27 mouse cellular contexts compared by ENCODE assay signal in the genomic region with DNA sequence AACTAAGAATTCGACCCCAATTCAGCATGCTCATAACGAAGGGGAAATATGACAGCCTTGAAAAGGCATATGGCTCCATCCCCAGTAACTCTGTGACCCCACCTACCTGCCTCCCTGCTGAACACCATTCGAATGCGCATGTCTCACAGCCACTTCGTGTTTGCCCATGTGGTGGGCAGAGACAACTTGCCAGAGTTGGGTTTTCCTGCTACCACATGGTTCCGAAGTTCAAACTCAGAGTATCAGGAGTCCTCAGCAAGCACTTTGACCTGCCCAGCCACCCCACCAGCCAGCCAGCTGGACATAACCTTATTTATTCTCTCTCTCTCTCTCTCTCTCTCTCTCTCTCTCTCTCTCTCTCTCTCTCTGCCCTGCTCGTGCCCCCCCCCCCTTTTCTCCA. TPM values are rescaled to one million over a fixed set of nuclear protein-coding genes. Genes with fewer than 3 reads are reported as not detected.
DNase-seq lines count a peak whose midpoint lies in the region; ATAC-seq and TF ChIP-seq lines count a peak whose summit lies in the region.
"Had no signal": no experiment of that assay in that cellular context is flagged by ENCODE, and none has a peak within 500 bp of the region (broad histone marks: within the 10 kb centered on the region; RNA-seq: fewer than 3 reads in every experiment).

No protein-coding gene starts in this region.

- TF ChIP-seq CTCF in lung, adult 2 months (IDR thresholded peaks at IDR 0.05; ENCODE audit: insufficient read depth, low read length), result no peak
- TF ChIP-seq CTCF in lung, postnatal 0 days (IDR thresholded peaks at IDR 0.05), result no peak

- WGBS in kidney, embryonic 14.5 days, result 37% methylated on average over 6 of the region's 7 CpGs
- 34% methylated on average over 6 of the region's 7 CpGs for WGBS in embryonic facial prominence, embryonic 10.5 days
- 67% methylated on average over 6 of the region's 7 CpGs for whole genome bisulfite sequencing in lung, adult 2 months
- WGBS in lung, postnatal 0 days, result 54% methylated on average over 6 of the region's 7 CpGs

- no peak overlapping the region; the same call in 1 of the 2 replicates for H3K27ac ChIP-seq in kidney, embryonic 14.5 days (ENCODE audit: low read depth, low read length)
- H3K27ac ChIP-seq in embryonic facial prominence, embryonic 10.5 days (replicated peaks), result no peak overlapping the region
- H3K27ac ChIP-seq in lung, postnatal 0 days (ENCODE audit: low read length), result no peak overlapping the region
- H3K27ac ChIP-seq: forebrain, embryonic 13.5 days; heart, embryonic 15.5 days; hindbrain, embryonic 13.5 days had no signal

- no peaks in the 10 kb centered on the region for H3K9me3 ChIP-seq in kidney, embryonic 14.5 days (ENCODE audit: control insufficient read depth, low read length)
- H3K9me3 ChIP-seq in embryonic facial prominence, embryonic 10.5 days, result no peaks in the 10 kb centered on the region
- H3K9me3 ChIP-seq in lung, postnatal 0 days (ENCODE audit: low read length), result no peaks in the 10 kb centered on the region
- H3K9me3 ChIP-seq: forebrain, embryonic 10.5 days; forebrain, embryonic 13.5 days; heart, embryonic 12.5 days; heart, embryonic 15.5 days; hindbrain, embryonic 10.5 days; hindbrain, embryonic 13.5 days had no signal

- peak; percentile 56 for DNase-seq in kidney, adult 18-20 months
- DNase-seq in embryonic facial prominence, embryonic 10.5 days (ENCODE audit: low spot score), result peak; percentile 18
- DNase-seq in kidney, adult 8-10 months, result peak; percentile 77 to 83
- DNase-seq in kidney, postnatal 14 days, result peak; percentile 53
- no peak for DNase-seq in lung, adult 2 months
- DNase-seq in urinary bladder, postnatal 36 days (ENCODE audit: low spot score in 2 of 2), result no peak
- DNase-seq in lung, postnatal 0 days (ENCODE audit: low spot score), result no peak
- DNase-seq: adrenal gland, adult 2 months; adrenal gland, postnatal 14 days; cerebellum, adult 11 months; cerebellum, adult 2 months; cerebellum, postnatal 10 days; cerebellum, postnatal 36 days; embryo, embryonic 11 days; gastrocnemius, postnatal 25 days; heart, adult 18-20 months; heart, postnatal 10 days; heart, postnatal 36 days had no signal

- ATAC-seq in kidney, embryonic 14.5 days (ENCODE audit: low FRiP score, low TSS enrichment), result no peak
- no peak for ATAC-seq in lung, postnatal 0 days
- ATAC-seq: CD4-positive, CD25-positive, alpha-beta regulatory T cell, adult 4 months; forebrain, embryonic 13.5 days; forebrain, embryonic 16.5 days had no signal

- H3K4me2 ChIP-seq in kidney, embryonic 14.5 days (replicated peaks; ENCODE audit: low read depth, low read length), result no peak overlapping the region
- no peak overlapping the region for H3K4me2 ChIP-seq in lung, postnatal 0 days (replicated peaks; ENCODE audit: low read depth, low read length)

- H3K9ac ChIP-seq in kidney, embryonic 14.5 days (ENCODE audit: low read depth, low read length), result no peak overlapping the region
- no peak overlapping the region for H3K9ac ChIP-seq in lung, postnatal 0 days (replicated peaks; ENCODE audit: low read depth)
- H3K9ac ChIP-seq: heart, embryonic 12.5 days; heart, embryonic 15.5 days had no signal

- peaks cover 21% of the 10 kb centered on the region for H3K27me3 ChIP-seq in kidney, embryonic 14.5 days (ENCODE audit: control insufficient read depth, insufficient read depth, low read length)
- peaks cover 21% of the 10 kb centered on the region for H3K27me3 ChIP-seq in embryonic facial prominence, embryonic 10.5 days (replicated peaks; ENCODE audit: low read depth, poor library complexity, severe bottlenecking)
- H3K27me3 ChIP-seq in lung, postnatal 0 days (replicated peaks; ENCODE audit: insufficient read depth, low read length), result 0 out of 2 replicates have a peak, but pooled peaks cover 2% of the 10 kb centered on the region
- H3K27me3 ChIP-seq: heart, embryonic 15.5 days had no signal

- H3K36me3 ChIP-seq in kidney, embryonic 14.5 days (ENCODE audit: control insufficient read depth, insufficient read depth, low read length), result no peaks in the 10 kb centered on the region
- no peaks in the 10 kb centered on the region for H3K36me3 ChIP-seq in embryonic facial prominence, embryonic 10.5 days (replicated peaks)
- no peaks in the 10 kb centered on the region for H3K36me3 ChIP-seq in lung, postnatal 0 days (ENCODE audit: insufficient read depth, low read length)
- H3K36me3 ChIP-seq: forebrain, embryonic 10.5 days; heart, embryonic 12.5 days; heart, embryonic 15.5 days; hindbrain, embryonic 10.5 days; hindbrain, embryonic 13.5 days had no signal

- no peak overlapping the region for H3K4me3 ChIP-seq in kidney, embryonic 14.5 days (ENCODE audit: low read length)
- H3K4me3 ChIP-seq in embryonic facial prominence, embryonic 10.5 days, result no peak overlapping the region
- no peak overlapping the region for H3K4me3 ChIP-seq in lung, adult 2 months (replicated peaks; ENCODE audit: extremely low read depth, low read depth, low read length)
- no peak overlapping the region for H3K4me3 ChIP-seq in lung, postnatal 0 days (ENCODE audit: low read depth, low read length)
- H3K4me3 ChIP-seq: forebrain, embryonic 13.5 days had no signal

- no peak for TF ChIP-seq POLR2A in lung, adult 2 months (IDR thresholded peaks at IDR 0.05; ENCODE audit: borderline replicate concordance, extremely low read depth, low read depth, low read length)

- no peak for TF ChIP-seq EP300 in lung, postnatal 0 days (IDR thresholded peaks at IDR 0.05)

- H3K4me1 ChIP-seq in kidney, embryonic 14.5 days (ENCODE audit: control insufficient read depth, insufficient read depth, low read length), result peaks cover 16% of the 10 kb centered on the region; the same call in 1 of the 2 replicates
- H3K4me1 ChIP-seq in embryonic facial prominence, embryonic 10.5 days, result peaks cover 56% of the 10 kb centered on the region
- H3K4me1 ChIP-seq in lung, adult 2 months (ENCODE audit: control insufficient read depth, insufficient read depth, low read length), result peaks cover 8% of the 10 kb centered on the region
- peaks cover 9% of the 10 kb centered on the region; the same call in 1 of the 2 replicates for H3K4me1 ChIP-seq in lung, postnatal 0 days (ENCODE audit: insufficient read depth, low read depth, low read length)

RNA-seq across cellular contexts. Expression of gene Mansc4, which starts 0.9 kb away (rescaled TPM):
- 4.7 and 6.1 TPM in 2 replicates for polyA plus RNA-seq in kidney, embryonic 14.5 days (2014; fragmentation: Nextera tagmentation; extraction: Ambion mirVana)
- 0.62 and 2.0 TPM in 2 replicates for polyA plus RNA-seq in embryonic facial prominence, embryonic 10.5 days (2016; fragmentation: Nextera tagmentation; extraction: Ambion mirVana)
- polyA plus RNA-seq in lung, adult 2 months (2012; rRNA removed), result 0.20 and 0.65 TPM in 2 replicates
- polyA plus RNA-seq in lung, postnatal 0 days (2015; fragmentation: Nextera tagmentation; extraction: Ambion mirVana), result 3.4 and 3.6 TPM in 2 replicates

RNA-seq across cellular contexts. Expression of gene Klhl42, which starts 3.4 kb away (rescaled TPM):
- polyA plus RNA-seq in kidney, embryonic 14.5 days (2014; fragmentation: Nextera tagmentation; extraction: Ambion mirVana), result 3.4 and 7.2 TPM in 2 replicates
- 6.5 and 6.8 TPM in 2 replicates for polyA plus RNA-seq in embryonic facial prominence, embryonic 10.5 days (2016; fragmentation: Nextera tagmentation; extraction: Ambion mirVana)
- 11.5 and 12.0 TPM in 2 replicates for polyA plus RNA-seq in lung, adult 2 months (2012; rRNA removed)
- 3.9 and 4.4 TPM in 2 replicates for polyA plus RNA-seq in lung, postnatal 0 days (2015; fragmentation: Nextera tagmentation; extraction: Ambion mirVana)

RNA-seq across cellular contexts. Expression of gene Mrps35, which starts 45.2 kb away (rescaled TPM):
- 135 and 153 TPM in 2 replicates for polyA plus RNA-seq in kidney, embryonic 14.5 days (2014; fragmentation: Nextera tagmentation; extraction: Ambion mirVana)
- 109 and 122 TPM in 2 replicates for polyA plus RNA-seq in embryonic facial prominence, embryonic 10.5 days (2016; fragmentation: Nextera tagmentation; extraction: Ambion mirVana)
- 5.2 and 6.2 TPM in 2 replicates for polyA plus RNA-seq in lung, adult 2 months (2012; rRNA removed)
- polyA plus RNA-seq in lung, postnatal 0 days (2015; fragmentation: Nextera tagmentation; extraction: Ambion mirVana), result 64.7 and 69.3 TPM in 2 replicates

RNA-seq across cellular contexts. Expression of gene Rep15, which starts 55.4 kb away (rescaled TPM):
- polyA plus RNA-seq in kidney, embryonic 14.5 days (2014; fragmentation: Nextera tagmentation; extraction: Ambion mirVana), result 1.6 and 1.7 TPM in 2 replicates
- polyA plus RNA-seq in embryonic facial prominence, embryonic 10.5 days (2016; fragmentation: Nextera tagmentation; extraction: Ambion mirVana), result 1.0 and 1.2 TPM in 2 replicates
- 0.24 and 0.32 TPM in 2 replicates for polyA plus RNA-seq in lung, adult 2 months (2012; rRNA removed)
- polyA plus RNA-seq in lung, postnatal 0 days (2015; fragmentation: Nextera tagmentation; extraction: Ambion mirVana), result 0.61 and 0.71 TPM in 2 replicates

Comparison
In these comparisons a context has a peak if more than half of its experiments do, and no peak if none do; other contexts are left out.
1. DNase-seq: peak in kidney, adult 18-20 months (single experiment), embryonic facial prominence, embryonic 10.5 days (single experiment), kidney, adult 8-10 months (2 of 2) and kidney, postnatal 14 days (single experiment); none in lung, adult 2 months (single experiment), urinary bladder, postnatal 36 days (0 of 2) and lung, postnatal 0 days (single experiment).